Mouse (Mus musculus): ENCODE measurements around the gene Slc26a3. TPM values are rescaled to one million over a fixed set of nuclear protein-coding genes. Genes with fewer than 3 reads are reported as not detected.
A peak's percentile ranks its signal among the peaks of the same experiment; 100 is the strongest.
"Not testable (repeated sequence)": the region's sequence is repeated elsewhere in the genome, so short reads cannot be mapped to it uniquely, and the experiment has no call there.

Gene Slc26a3
- polyA plus RNA-seq, 1 experiment from 2014 or later: 0.42 TPM

DNA sequence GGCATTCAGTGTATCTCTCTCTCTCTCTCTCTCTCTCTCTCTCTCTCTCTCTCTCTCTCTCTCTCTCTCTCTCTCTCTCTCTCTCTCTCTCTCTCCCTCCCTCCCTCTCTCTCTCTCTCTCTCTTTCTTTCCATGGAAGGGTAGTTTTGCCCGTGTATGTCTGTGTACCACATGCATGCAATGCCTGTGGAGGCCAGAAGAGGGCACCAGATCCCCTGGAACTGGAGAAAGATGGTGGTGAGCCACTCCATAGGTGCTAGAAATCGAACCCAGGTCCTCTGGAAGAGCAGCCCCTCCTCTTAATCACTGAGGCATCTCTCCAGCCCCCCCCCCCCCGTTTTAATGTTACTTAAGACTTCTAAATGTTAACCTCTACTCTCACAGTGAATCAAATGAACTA is 69.6 kb downstream of the Slc26a3 start:
- not testable (repeated sequence) for H3K36me3 ChIP-seq (ENCODE audit: control insufficient read depth, insufficient read depth, low read length); ATAC-seq (ENCODE audit: low FRiP score, low TSS enrichment); H3K27me3 ChIP-seq (ENCODE audit: control insufficient read depth, insufficient read depth, low read length); H3K9me3 ChIP-seq (ENCODE audit: control insufficient read depth, low read length); H3K27ac ChIP-seq (replicated peaks); H3K4me3 ChIP-seq (ENCODE audit: low read depth, low read length); H3K4me2 ChIP-seq (replicated peaks; ENCODE audit: low read depth); H3K4me1 ChIP-seq (replicated peaks; ENCODE audit: control insufficient read depth, insufficient read depth); H3K9ac ChIP-seq (ENCODE audit: low read length); DNase-seq (ENCODE audit: low spot score)
- peak; percentile 67 for TF ChIP-seq CTCF (IDR thresholded peaks at IDR 0.05; ENCODE audit: low read depth)
- WGBS: 44% methylated on average over 3 of the region's 3 CpGs

DNA sequence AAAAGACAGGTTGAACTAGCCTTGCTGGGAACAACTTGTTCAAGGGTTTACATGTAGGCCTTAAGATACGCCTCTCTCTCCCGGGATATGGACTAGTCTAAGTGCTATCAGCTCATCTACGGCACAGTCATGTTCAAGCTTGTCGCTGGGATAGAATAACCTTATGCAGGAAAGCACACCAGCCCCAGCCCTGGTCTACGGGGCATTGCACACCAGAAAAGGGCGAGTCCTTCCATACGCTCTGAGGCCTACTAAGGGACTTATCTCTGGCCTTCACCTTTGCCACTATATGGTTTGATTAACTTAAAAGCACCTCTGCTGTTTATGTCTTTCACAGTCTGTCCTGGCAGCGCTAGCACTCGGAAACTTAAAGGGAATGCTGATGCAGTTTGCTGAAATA is 70.7 kb downstream of the Slc26a3 start:
- no peak overlapping the region for H3K4me2 ChIP-seq (replicated peaks; ENCODE audit: low read depth)
- no peak overlapping the region for H3K27ac ChIP-seq (replicated peaks)
- H3K4me3 ChIP-seq (ENCODE audit: low read depth, low read length): no peak overlapping the region
- 67% methylated on average over 9 of the region's 9 CpGs for WGBS
- H3K27me3 ChIP-seq (ENCODE audit: control insufficient read depth, insufficient read depth, low read length): no peaks in the 10 kb centered on the region
- ATAC-seq (ENCODE audit: low FRiP score, low TSS enrichment) (0 out of 2 replicates have a peak, but pooled peaks have one; percentile 52), DNase-seq (ENCODE audit: low spot score) (no peak)
- H3K36me3 ChIP-seq (ENCODE audit: control insufficient read depth, insufficient read depth, low read length): no peaks in the 10 kb centered on the region
- no peak for TF ChIP-seq EP300 (optimal IDR thresholded peaks at IDR 0.05)
- no peak for TF ChIP-seq CTCF (IDR thresholded peaks at IDR 0.05; ENCODE audit: low read depth)
- H3K9ac ChIP-seq (ENCODE audit: low read length): no peak overlapping the region
- no peaks in the 10 kb centered on the region for H3K9me3 ChIP-seq (ENCODE audit: control insufficient read depth, low read length)
- H3K4me1 ChIP-seq (replicated peaks; ENCODE audit: control insufficient read depth, insufficient read depth): no peaks in the 10 kb centered on the region

- Histone ChIP-seq H3K9ac (ENCODE audit: low read length) (no peak overlapping the region), H3K27ac (replicated peaks) (no peak overlapping the region), H3K4me3 (ENCODE audit: low read depth, low read length) (no peak overlapping the region), H3K4me2 (replicated peaks; ENCODE audit: low read depth) (no peak overlapping the region), H3K4me1 (replicated peaks; ENCODE audit: control insufficient read depth, insufficient read depth) (no peaks in the 10 kb centered on the region), H3K9me3 (ENCODE audit: control insufficient read depth, low read length) (no peaks in the 10 kb centered on the region), H3K36me3 (ENCODE audit: control insufficient read depth, insufficient read depth, low read length) (no peaks in the 10 kb centered on the region), H3K27me3 (ENCODE audit: control insufficient read depth, insufficient read depth, low read length) (no peaks in the 10 kb centered on the region)
- no peak for TF ChIP-seq EP300 (optimal IDR thresholded peaks at IDR 0.05)
- TF ChIP-seq CTCF (IDR thresholded peaks at IDR 0.05; ENCODE audit: low read depth): no peak
- DNase-seq (ENCODE audit: low spot score) (no peak), ATAC-seq (ENCODE audit: low FRiP score, low TSS enrichment) (no peak)
- WGBS: 67% methylated on average over 4 of the region's 4 CpGs
Measured at GRCm38 (mm10) chr12:31462615-31463014, 71.9 kb downstream of the Slc26a3 start.

- H3K4me3 ChIP-seq (ENCODE audit: low read depth, low read length); H3K9ac ChIP-seq (ENCODE audit: low read length); H3K4me2 ChIP-seq (replicated peaks; ENCODE audit: low read depth); H3K27me3 ChIP-seq (ENCODE audit: control insufficient read depth, insufficient read depth, low read length); H3K27ac ChIP-seq (replicated peaks); DNase-seq (ENCODE audit: low spot score); H3K9me3 ChIP-seq (ENCODE audit: control insufficient read depth, low read length); ATAC-seq (ENCODE audit: low FRiP score, low TSS enrichment); H3K4me1 ChIP-seq (replicated peaks; ENCODE audit: control insufficient read depth, insufficient read depth); H3K36me3 ChIP-seq (ENCODE audit: control insufficient read depth, insufficient read depth, low read length): not testable (repeated sequence)
- WGBS: 87% methylated on average over 4 of the region's 6 CpGs
Measured at GRCm38 (mm10) chr12:31478182-31478581, 87.5 kb downstream of the Slc26a3 start.

- Histone ChIP-seq H3K4me2 (replicated peaks; ENCODE audit: low read depth) (no peak overlapping the region), H3K9me3 (ENCODE audit: control insufficient read depth, low read length) (no peaks in the 10 kb centered on the region), H3K27ac (replicated peaks) (no peak overlapping the region), H3K27me3 (ENCODE audit: control insufficient read depth, insufficient read depth, low read length) (no peaks in the 10 kb centered on the region), H3K4me3 (ENCODE audit: low read depth, low read length) (no peak overlapping the region), H3K9ac (ENCODE audit: low read length) (no peak overlapping the region), H3K36me3 (ENCODE audit: control insufficient read depth, insufficient read depth, low read length) (peaks cover 14% of the 10 kb centered on the region), H3K4me1 (replicated peaks; ENCODE audit: control insufficient read depth, insufficient read depth) (no peaks in the 10 kb centered on the region)
- ATAC-seq (ENCODE audit: low FRiP score, low TSS enrichment): no peak
- DNase-seq (ENCODE audit: low spot score): no peak
- 35% methylated on average over 6 of the region's 6 CpGs for WGBS
- TF ChIP-seq EP300 (optimal IDR thresholded peaks at IDR 0.05) (no peak), CTCF (IDR thresholded peaks at IDR 0.05; ENCODE audit: low read depth) (no peak)
Measured at GRCm38 (mm10) chr12:31486431-31486830, 95.8 kb downstream of the Slc26a3 start.

- no peak for ATAC-seq (ENCODE audit: low FRiP score, low TSS enrichment)
- H3K4me1 ChIP-seq (replicated peaks; ENCODE audit: control insufficient read depth, insufficient read depth): no peaks in the 10 kb centered on the region
- H3K4me3 ChIP-seq (ENCODE audit: low read depth, low read length): peak overlapping the region; percentile 92
- under 1% methylated on average over 25 of the region's 25 CpGs for WGBS
- peak overlapping the region; percentile 78 for H3K4me2 ChIP-seq (replicated peaks; ENCODE audit: low read depth)
- H3K27ac ChIP-seq (replicated peaks): peak overlapping the region; percentile 89
- DNase-seq (ENCODE audit: low spot score): no peak
- H3K9ac ChIP-seq (ENCODE audit: low read length): peak overlapping the region; percentile 88
- no peaks in the 10 kb centered on the region for H3K27me3 ChIP-seq (ENCODE audit: control insufficient read depth, insufficient read depth, low read length)
- H3K9me3 ChIP-seq (ENCODE audit: control insufficient read depth, low read length): no peaks in the 10 kb centered on the region
- H3K36me3 ChIP-seq (ENCODE audit: control insufficient read depth, insufficient read depth, low read length): peaks cover under 1% of the 10 kb centered on the region; the same call in 1 of the 2 replicates
- TF ChIP-seq EP300 (optimal IDR thresholded peaks at IDR 0.05): no peak
- TF ChIP-seq CTCF (IDR thresholded peaks at IDR 0.05; ENCODE audit: low read depth): no peak
Measured at GRCm38 (mm10) chr12:31498936-31499313, 108.3 kb downstream of the Slc26a3 start.

Measured in stomach, postnatal 0 days (tissue).